Mouse (Mus musculus): ENCODE measurements around the gene Dnmt1.

GRCm38 (mm10) chr9:20897736-20898510, 61.8 kb downstream of the Dnmt1 start:
- TF ChIP-seq POLR2A (IDR thresholded peaks at IDR 0.05; ENCODE audit: extremely low read depth, insufficient read depth, low read length), result no peak
- TF ChIP-seq CTCF (IDR thresholded peaks at IDR 0.05; ENCODE audit: low read depth, low read length), result no peak

Measured in liver, adult 2 months (tissue).